Mouse (Mus musculus): Measurements from ENCODE around the gene Rpl28.

DNA sequence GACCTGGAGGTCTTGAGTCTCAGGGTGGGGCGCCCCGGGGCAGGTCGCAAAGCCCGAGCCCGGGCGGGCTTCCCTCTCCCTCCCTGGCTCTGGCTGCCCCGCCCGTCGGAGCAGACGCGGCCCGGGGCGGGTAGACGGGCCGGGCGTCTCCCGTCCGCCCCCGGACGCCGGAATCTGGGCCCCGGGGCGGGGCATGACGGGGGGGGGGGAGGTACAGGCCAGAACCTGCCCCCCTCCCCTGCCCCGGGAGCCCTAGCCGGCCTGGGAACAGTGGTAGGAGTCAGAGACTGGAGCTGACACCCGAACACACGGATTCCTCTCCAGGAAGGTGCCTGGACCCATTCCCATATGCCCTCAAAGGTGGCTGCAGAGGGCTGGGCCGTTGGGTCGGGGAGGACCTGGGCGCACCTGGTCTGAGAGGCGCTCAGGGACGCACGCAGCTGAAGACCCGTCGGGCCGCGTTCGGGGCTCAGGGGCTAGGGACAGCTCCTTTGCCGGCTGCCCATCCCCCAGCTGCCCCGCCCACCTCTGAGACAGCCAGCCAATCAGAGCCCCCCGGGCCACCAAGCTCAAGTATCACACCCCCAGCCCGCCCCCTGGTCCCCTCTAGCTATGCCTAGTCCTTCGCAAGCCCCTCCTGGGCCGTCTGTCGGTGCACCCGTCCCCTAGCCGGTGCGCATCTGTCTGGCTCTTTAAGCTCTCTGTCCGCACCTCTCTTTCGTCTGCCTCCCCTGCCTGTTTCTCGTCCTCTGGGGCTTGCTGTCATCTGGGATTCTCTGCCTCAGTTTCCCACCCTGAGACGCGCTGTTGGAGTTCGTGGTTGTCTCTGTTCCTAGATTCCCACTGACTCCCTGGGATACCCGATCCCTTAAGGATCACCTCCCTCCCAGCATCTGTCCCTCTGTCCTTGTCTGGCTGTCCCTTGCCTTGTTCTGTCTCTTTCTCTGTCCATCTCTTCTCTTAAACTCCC lies 15.5 kb upstream of the Rpl28 start:
- TF ChIP-seq CTCF (IDR thresholded peaks at IDR 0.05; ENCODE audit: low read depth, low read length) = no peak
- TF ChIP-seq GATA2 (IDR thresholded peaks at IDR 0.05; ENCODE audit: borderline replicate concordance, low read depth, low read length) = no peak

All from G1E (cell line).